Mouse (Mus musculus) bone marrow, adult 2 months (tissue): ENCODE results near the gene Wnt2.

Experiments
- CTCF ChIP-seq: fragments of 200-500 bp; IDR thresholded peaks from 2 replicates; pipeline ENCODE4 v1.5.1; 2011; ENCODE audit warnings: low read length, control low read depth; ENCODE audit not compliant: control insufficient read depth, insufficient read depth
- POLR2A ChIP-seq: fragments of 200-500 bp; IDR thresholded peaks from 2 replicates; pipeline ENCODE4 v1.6.1; 2011; ENCODE audit warnings: low read depth, mild to moderate bottlenecking, control low read depth, low read length, borderline replicate concordance; ENCODE audit not compliant: control insufficient read depth

DNA sequence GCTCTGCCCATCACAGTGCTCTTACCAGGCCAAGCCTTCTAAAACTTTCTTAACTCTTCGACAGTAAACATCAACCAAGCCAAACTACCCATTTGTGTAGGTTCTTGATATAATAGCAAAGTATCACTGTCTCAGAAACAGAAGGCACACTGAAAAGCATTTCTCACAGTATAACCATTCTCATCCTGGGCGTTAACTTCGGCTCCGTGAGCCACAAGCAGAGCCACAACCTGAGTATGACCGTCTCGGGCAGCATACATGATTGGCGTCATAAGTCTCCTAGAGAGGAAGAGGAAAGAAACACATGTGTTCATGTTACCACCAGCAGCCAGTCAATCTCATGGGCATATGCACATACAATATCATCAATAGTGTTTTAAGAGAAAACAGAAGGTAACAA is 46.6 kb upstream of the Wnt2 start:
- TF ChIP-seq CTCF (no peak), POLR2A (no peak)
